Mouse (Mus musculus): ENCODE results near the gene Aox4. TPM values are rescaled to one million over a fixed set of nuclear protein-coding genes. Genes with fewer than 3 reads are reported as not detected.

Aox4 gene
- total and polyA plus RNA-seq, 2 experiments from 2014 or later, result 0.21 to 0.71 TPM

DNA sequence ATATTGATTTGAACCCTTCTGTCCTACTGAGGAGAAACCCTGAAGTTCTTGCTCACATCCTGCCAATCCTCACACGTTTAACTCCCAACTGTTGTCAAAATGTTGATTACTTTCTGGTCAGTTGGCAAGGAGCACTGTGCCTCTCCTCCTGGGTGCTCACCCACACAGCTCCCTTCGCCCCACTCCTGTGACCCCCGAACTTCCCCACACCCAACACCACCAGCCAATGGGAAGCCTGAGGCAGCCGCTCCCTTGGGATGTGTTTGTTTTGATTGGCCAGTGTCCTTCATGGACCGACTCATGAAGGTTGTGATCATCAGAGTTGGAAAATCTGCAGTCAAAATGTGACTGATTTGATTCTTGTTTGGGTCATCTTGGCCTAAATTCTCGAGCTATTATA is 88.2 kb downstream of the Aox4 start:
- Histone ChIP-seq H3K36me3 (ENCODE audit: insufficient read depth, low read length) (no peaks in the 10 kb centered on the region), H3K4me2 (ENCODE audit: low read depth, low read length, poor library complexity, severe bottlenecking) (no peak overlapping the region), H3K27me3 (ENCODE audit: insufficient read depth, low read length) (no peaks in the 10 kb centered on the region), H3K4me3 (ENCODE audit: low read depth, low read length) (no peak overlapping the region), H3K27ac (ENCODE audit: low read depth, low read length) (no peak overlapping the region), H3K4me1 (ENCODE audit: insufficient read depth, low read length) (no peaks in the 10 kb centered on the region), H3K9me3 (ENCODE audit: low read length) (no peaks in the 10 kb centered on the region), H3K9ac (replicated peaks; ENCODE audit: low read length, poor library complexity, severe bottlenecking) (no peak overlapping the region)
- ATAC-seq (ENCODE audit: low FRiP score) (no peak), DNase-seq (ENCODE audit: low spot score) (no peak)
- no peak for TF ChIP-seq CTCF (IDR thresholded peaks at IDR 0.05)
- WGBS, result 73% methylated on average over 6 of the region's 6 CpGs

GRCm38 (mm10) chr1:58301073-58301472 is 90.9 kb downstream of the Aox4 start:
- H3K27ac ChIP-seq (ENCODE audit: low read depth, low read length), result no peak overlapping the region
- TF ChIP-seq CTCF (IDR thresholded peaks at IDR 0.05), result no peak
- H3K36me3 ChIP-seq (ENCODE audit: insufficient read depth, low read length), result no peaks in the 10 kb centered on the region
- DNase-seq (ENCODE audit: low spot score) (no peak), ATAC-seq (ENCODE audit: low FRiP score) (no peak)
- no peak overlapping the region for H3K4me3 ChIP-seq (ENCODE audit: low read depth, low read length)
- no peak overlapping the region for H3K9ac ChIP-seq (replicated peaks; ENCODE audit: low read length, poor library complexity, severe bottlenecking)
- H3K4me1 ChIP-seq (ENCODE audit: insufficient read depth, low read length), result no peaks in the 10 kb centered on the region
- H3K9me3 ChIP-seq (ENCODE audit: low read length), result no peaks in the 10 kb centered on the region
- WGBS, result 93% methylated on average over 7 of the region's 7 CpGs
- no peaks in the 10 kb centered on the region for H3K27me3 ChIP-seq (ENCODE audit: insufficient read depth, low read length)
- no peak overlapping the region for H3K4me2 ChIP-seq (ENCODE audit: low read depth, low read length, poor library complexity, severe bottlenecking)

DNA sequence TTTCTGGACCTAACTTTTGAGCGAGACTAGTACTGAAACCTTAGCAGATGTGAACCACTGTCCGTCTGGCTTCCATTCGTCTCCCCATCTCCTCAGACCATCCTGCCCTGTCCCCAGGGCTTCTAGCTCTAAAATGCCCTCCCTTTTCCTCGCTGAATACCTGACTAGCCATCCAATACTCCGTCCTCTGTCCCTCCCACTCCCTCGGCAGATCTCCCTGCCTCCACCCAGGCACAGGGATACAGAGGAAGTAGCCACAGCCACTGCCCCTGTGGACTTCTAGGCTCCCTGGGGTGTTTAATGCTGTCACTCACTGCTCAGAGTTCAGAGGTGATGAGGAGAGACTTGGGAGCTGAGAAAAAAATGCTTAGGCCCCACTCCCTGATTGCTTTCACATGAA is 91.8 kb downstream of the Aox4 start:
- no peak overlapping the region for H3K27ac ChIP-seq (ENCODE audit: low read depth, low read length)
- no peak overlapping the region for H3K4me2 ChIP-seq (ENCODE audit: low read depth, low read length, poor library complexity, severe bottlenecking)
- ATAC-seq (ENCODE audit: low FRiP score), result no peak
- no peak overlapping the region for H3K4me3 ChIP-seq (ENCODE audit: low read depth, low read length)
- H3K27me3 ChIP-seq (ENCODE audit: insufficient read depth, low read length), result no peaks in the 10 kb centered on the region
- no peak overlapping the region for H3K9ac ChIP-seq (replicated peaks; ENCODE audit: low read length, poor library complexity, severe bottlenecking)
- H3K36me3 ChIP-seq (ENCODE audit: insufficient read depth, low read length), result no peaks in the 10 kb centered on the region
- 74% methylated on average over 6 of the region's 6 CpGs for WGBS
- TF ChIP-seq CTCF (IDR thresholded peaks at IDR 0.05), result no peak
- DNase-seq (ENCODE audit: low spot score), result no peak
- H3K9me3 ChIP-seq (ENCODE audit: low read length), result no peaks in the 10 kb centered on the region
- no peaks in the 10 kb centered on the region for H3K4me1 ChIP-seq (ENCODE audit: insufficient read depth, low read length)

DNA sequence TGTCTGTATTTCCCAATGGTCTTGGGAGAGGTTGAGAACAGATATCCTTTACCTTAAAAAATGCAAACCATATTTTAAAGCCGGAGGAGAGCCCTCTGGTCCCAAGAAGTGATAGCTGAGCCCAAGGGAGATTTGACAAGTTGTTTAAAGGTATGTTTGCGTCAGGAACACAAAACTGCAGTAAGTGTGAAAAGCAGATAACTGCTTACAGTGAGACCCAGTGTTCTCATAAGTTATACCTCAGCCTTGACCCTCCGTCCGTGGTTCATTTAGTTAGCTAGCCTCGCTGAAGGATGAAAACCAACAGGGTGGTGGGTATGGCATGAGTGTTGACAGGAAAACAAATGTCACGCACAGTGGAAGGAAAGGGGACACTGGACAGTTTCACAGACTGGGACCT is 92.8 kb downstream of the Aox4 start:
- Histone ChIP-seq H3K27ac (ENCODE audit: low read depth, low read length) (no peak overlapping the region), H3K4me3 (ENCODE audit: low read depth, low read length) (no peak overlapping the region), H3K4me2 (ENCODE audit: low read depth, low read length, poor library complexity, severe bottlenecking) (no peak overlapping the region), H3K36me3 (ENCODE audit: insufficient read depth, low read length) (no peaks in the 10 kb centered on the region), H3K4me1 (ENCODE audit: insufficient read depth, low read length) (no peaks in the 10 kb centered on the region), H3K27me3 (ENCODE audit: insufficient read depth, low read length) (no peaks in the 10 kb centered on the region), H3K9ac (replicated peaks; ENCODE audit: low read length, poor library complexity, severe bottlenecking) (no peak overlapping the region), H3K9me3 (ENCODE audit: low read length) (no peaks in the 10 kb centered on the region)
- no peak for ATAC-seq (ENCODE audit: low FRiP score)
- TF ChIP-seq CTCF (IDR thresholded peaks at IDR 0.05), result no peak
- DNase-seq (ENCODE audit: low spot score), result no peak
- 92% methylated on average over 6 of the region's 6 CpGs for WGBS

- Histone ChIP-seq H3K27ac (ENCODE audit: low read depth, low read length) (no peak overlapping the region), H3K4me1 (ENCODE audit: insufficient read depth, low read length) (no peaks in the 10 kb centered on the region), H3K9me3 (ENCODE audit: low read length) (no peaks in the 10 kb centered on the region), H3K27me3 (ENCODE audit: insufficient read depth, low read length) (no peaks in the 10 kb centered on the region), H3K4me2 (ENCODE audit: low read depth, low read length, poor library complexity, severe bottlenecking) (no peak overlapping the region), H3K36me3 (ENCODE audit: insufficient read depth, low read length) (no peaks in the 10 kb centered on the region), H3K4me3 (ENCODE audit: low read depth, low read length) (no peak overlapping the region), H3K9ac (replicated peaks; ENCODE audit: low read length, poor library complexity, severe bottlenecking) (no peak overlapping the region)
- WGBS, result 92% methylated on average over 4 of the region's 4 CpGs
- no peak for ATAC-seq (ENCODE audit: low FRiP score)
- no peak for DNase-seq (ENCODE audit: low spot score)
- TF ChIP-seq CTCF (IDR thresholded peaks at IDR 0.05), result no peak
Observed at GRCm38 (mm10) chr1:58303726-58304125, 93.5 kb downstream of the Aox4 start.

DNA sequence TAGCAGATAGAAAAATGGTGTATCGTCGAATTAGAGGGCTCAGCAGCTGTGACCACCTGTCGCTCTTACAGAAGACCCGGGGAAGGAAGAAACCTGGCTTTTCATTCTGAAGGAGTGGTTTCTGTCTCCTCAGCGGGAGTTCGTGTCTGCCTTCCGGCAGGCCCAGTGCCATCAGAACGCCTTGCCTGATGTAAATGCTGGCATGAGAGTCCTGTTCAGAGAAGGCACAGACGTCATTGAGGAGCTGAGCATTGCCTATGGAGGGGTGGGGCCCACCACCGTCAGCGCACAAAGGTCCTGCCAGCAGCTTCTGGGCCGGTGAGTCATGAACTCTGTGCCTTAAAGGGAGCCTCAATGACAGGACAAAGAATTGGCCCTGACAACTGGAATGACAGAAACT is 94.1 kb downstream of the Aox4 start:
- no peaks in the 10 kb centered on the region for H3K36me3 ChIP-seq (ENCODE audit: insufficient read depth, low read length)

More for the DNA sequence above, 94.1 kb downstream of the Aox4 start:
- no peak overlapping the region for H3K4me3 ChIP-seq (ENCODE audit: low read depth, low read length)
- no peak overlapping the region for H3K9ac ChIP-seq (replicated peaks; ENCODE audit: low read length, poor library complexity, severe bottlenecking)
- no peaks in the 10 kb centered on the region for H3K4me1 ChIP-seq (ENCODE audit: insufficient read depth, low read length)
- TF ChIP-seq CTCF (IDR thresholded peaks at IDR 0.05), result no peak
- no peaks in the 10 kb centered on the region for H3K27me3 ChIP-seq (ENCODE audit: insufficient read depth, low read length)
- no peak overlapping the region for H3K4me2 ChIP-seq (ENCODE audit: low read depth, low read length, poor library complexity, severe bottlenecking)
- no peak for ATAC-seq (ENCODE audit: low FRiP score)
- H3K27ac ChIP-seq (ENCODE audit: low read depth, low read length), result no peak overlapping the region
- H3K9me3 ChIP-seq (ENCODE audit: low read length), result no peaks in the 10 kb centered on the region
- 62% methylated on average over 12 of the region's 12 CpGs for WGBS
- no peak for DNase-seq (ENCODE audit: low spot score)

All from midbrain, postnatal 0 days (tissue).